Mouse (Mus musculus) left cerebral cortex, postnatal 4 days (tissue): Measurements from ENCODE around the gene Kiss1. TPM values are rescaled to one million over a fixed set of nuclear protein-coding genes. Genes with fewer than 3 reads are reported as not detected.

Experiments
- DNase-seq: peaks from one replicate; pipeline ENCODE4 v3.0.0-alpha.2; 2022
- intact Hi-C: fragments of 180-260 bp; cut with DNase I; formaldehyde crosslinking; loops from one replicate; pipeline ENCODE4 v1.15.1; 2025
- total RNA-seq, 2 experiments: library from RNA; stranded (reverse); gene quantifications; 2 replicates each; pipeline ENCODE4 v1.2.3; 2021

Gene Kiss1
- total RNA-seq, 2 experiments from 2014 or later: not detected

DNA sequence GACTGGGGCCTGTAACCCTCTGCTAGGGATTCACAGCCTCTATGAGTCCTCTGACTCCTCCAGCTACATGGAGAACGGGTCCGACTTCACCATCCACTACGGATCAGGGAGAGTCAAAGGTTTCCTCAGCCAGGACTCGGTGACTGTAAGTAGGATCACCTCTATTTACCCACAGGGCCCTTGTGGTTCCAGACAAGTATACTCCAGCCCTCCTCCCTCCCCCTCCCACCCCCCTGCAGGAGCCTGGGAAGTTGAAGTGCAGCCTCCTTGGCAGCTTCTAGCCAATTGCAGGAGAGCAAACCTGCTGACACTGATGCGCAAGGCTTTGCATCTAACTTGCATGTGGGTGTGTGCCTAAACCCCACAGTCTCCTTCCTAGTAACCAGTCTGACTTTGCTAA lies 33.8 kb downstream of the Kiss1 start:
- DNase-seq: no peak
- intact Hi-C loops: loop anchor here (2.0 kb wide), 1 partner anchor 41 kb away; no protein-coding TSS in a partner anchor

DNA sequence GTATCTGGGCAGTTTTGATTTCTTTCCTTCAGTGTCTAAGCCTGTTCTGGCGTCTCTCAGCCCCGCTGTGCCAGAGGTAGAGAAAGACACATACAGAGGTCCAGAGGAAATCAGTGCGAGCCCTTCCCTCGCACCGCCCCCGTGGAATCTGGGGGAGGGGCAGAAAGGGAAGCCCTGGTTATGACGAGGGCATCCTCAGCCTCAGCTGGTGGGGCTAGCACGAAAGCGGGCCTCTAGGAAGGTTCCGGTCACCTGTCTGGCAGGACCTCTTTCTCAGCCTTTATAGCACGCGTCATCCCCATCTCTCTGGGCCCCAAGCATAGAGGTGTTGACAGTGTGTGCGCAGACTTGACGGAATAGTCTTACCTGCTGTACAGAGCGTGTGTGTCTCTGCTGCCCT lies 34.2 kb downstream of the Kiss1 start:
- intact Hi-C loops: loop anchor here (2.0 kb wide), 1 partner anchor 41 kb away; no protein-coding TSS in a partner anchor
- no peak for DNase-seq

DNA sequence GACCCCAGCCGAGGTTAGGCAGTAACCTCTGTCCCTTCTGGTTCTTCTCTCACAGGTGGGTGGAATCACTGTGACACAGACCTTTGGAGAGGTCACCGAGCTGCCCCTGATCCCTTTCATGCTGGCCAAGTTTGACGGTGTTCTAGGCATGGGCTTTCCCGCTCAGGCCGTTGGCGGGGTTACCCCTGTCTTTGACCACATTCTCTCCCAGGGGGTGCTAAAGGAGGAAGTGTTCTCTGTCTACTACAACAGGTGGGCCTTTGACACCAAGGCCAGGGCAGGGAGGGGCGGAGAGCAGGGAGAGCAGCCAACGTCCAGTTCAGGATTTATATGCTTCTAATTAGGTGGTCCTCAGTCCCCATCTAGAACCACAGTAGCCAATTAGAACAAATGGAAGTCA lies 34.7 kb downstream of the Kiss1 start:
- DNase-seq: no peak
- intact Hi-C loops: no loop called here

DNA sequence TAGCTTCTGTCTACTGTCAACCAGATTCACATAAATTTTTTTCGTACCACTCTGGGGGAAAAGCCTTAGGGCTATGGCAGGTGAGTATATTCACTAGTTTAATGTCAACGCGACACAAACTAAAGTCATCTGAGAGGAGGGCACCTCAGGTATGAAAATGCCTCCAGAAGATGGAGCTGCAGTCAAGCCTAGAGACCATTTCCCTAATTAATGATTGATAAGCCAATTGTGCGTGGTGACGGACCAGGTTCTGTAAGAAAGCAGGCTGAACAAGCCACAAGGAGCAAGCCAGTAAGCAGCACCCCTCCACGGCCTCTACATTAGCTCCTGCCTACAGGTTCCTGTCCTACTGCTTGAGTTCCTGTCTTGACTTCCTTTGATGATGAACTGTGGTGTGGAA lies 39.3 kb downstream of the Kiss1 start:
- intact Hi-C loops: no loop called here
- DNase-seq: no peak

DNA sequence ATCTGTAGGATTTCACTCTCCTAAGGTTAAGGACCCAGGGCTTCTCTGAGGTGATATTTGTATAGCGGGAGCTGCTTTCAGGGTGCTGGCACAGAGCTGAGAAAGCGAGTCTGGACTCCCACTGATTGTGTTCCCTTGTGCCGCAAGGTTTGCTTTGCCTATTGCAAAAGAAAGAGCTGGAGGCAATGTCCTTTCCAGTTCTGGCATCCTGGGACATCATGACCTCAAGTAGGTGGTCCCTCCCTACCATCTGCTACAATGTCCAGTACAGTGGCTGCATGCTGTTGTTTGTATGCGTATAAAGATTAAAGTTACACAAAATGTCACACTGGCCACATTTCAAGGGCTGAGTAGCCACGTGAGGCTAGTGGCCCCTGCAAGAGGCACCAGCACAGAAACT lies 40.4 kb downstream of the Kiss1 start:
- intact Hi-C loops: no loop called here
- no peak for DNase-seq

DNA sequence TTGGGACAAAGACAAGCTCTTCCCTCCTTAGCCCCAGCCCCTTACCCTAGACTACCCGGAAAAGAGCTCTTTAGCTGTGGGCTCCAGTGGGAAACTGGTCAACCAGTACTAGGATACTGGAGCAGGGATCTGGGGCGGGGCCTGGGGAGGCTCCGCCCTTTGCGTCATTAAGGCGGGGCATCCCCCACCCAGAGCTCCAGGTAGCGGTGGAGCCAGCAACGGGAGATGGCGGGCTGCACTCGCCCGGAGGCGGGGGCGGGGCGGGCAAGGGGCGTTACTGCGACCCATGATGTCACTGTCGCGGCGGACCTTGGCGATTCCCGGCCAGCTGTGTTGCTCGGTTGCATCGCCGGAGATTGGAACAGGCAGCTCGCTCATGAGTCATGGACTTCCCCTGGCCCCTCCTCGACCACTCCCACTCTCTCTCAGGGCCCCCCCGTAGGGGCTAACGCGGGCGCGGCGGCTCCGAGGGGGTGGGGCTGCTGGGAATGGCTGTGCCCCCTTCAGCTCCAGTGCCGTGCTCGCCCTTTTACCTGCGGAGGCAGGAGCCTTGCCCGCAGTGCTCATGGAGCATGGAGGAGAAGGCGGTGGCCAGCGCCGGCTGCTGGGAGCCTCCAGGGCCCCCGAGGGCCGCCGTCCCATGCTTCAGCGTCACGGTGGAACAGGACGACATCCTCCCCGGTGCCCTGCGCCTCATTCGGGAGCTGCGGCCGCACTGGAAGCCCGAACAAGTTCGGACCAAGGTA lies 41.8 kb downstream of the Kiss1 start, which contains the start of gene Etnk2:
TSS of gene Etnk2 (plus strand) at position 297 of the 746 bp plus-strand sequence.
- intact Hi-C loops: no loop called here
- DNase-seq: peak; percentile 78

DNA sequence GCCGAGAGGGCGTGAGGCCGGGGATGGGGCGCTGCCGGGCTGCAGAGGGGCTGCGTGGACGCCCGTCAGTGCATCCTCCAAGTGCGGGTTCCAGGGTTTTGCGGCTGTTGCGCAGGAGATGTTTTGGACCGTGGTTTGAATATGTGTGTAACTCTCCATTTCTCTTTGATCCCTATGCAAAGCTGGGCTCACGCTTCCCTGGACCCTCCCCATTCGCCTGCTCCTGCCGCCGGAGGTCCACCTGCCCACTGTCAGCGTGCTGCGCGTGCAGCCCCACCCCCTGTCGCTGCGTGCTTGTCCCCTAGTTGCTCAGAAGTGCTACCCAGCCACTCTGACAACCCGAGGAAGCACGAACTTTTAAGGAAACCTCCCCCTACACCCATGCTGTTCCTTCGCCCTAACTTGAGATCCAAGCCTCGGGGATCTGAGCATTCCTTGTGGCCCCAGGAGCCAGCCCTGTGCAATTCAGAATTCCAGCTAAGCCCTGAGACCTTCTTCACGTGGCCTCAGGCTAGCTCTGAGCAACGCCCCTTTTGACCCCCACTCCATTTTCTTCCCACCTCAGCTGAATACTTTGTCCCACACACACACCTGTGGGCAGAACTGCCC lies 42.5 kb downstream of the Kiss1 start:
- intact Hi-C loops: no loop called here
- no peak for DNase-seq

DNA sequence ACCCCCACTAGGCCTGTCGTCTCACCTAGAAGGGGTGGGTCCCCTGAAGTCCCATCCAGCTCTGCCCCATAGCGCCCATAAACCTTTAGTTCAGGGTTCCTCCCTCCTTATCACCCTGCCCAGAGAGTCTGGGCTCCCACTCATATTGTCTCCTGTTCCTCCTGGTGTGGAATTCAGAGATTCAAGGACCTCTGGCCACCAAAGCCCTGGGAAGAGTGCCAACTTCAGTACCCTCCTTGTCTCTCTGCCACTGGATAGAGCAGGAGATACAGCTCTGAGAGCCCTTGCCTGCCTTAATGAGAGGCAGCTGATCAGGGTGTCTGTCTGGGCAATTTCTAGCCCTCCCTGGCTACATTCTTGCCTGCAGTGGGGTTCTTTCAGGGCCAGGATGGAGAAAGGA lies 43.2 kb downstream of the Kiss1 start:
- intact Hi-C loops: no loop called here
- no peak for DNase-seq

DNA sequence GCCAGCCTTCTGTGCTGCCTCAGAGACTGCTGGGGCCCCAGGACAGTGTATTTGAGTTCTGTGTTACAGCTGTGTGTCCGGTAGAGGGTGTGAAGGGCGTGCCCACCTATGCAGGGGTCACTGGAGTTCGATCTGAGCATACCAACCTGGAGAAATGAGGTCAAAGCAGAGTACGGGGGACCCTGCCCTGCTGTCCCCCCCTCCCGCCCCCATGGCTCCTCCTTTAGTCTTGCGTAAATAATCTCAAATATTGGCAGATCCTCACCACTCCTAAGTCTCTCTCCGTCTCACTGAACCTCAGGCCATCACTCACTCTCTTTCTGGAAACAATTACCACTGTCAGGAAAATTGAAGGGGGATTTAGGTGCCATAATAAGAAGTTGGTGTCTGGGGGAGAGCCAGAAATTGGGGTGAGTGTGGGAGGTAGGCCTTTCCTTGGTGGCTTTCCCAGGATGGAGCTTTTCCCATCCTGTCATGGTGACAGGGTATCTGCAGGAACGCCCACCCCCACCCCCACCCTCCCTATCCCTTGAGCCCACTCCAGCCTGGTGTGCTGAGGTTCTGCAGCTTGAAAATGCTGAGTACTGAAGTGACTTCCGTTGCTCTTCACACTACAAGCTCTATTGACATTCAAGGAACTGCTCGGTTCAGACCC lies 45.4 kb downstream of the Kiss1 start:
- no peak for DNase-seq
- intact Hi-C loops: no loop called here

DNA sequence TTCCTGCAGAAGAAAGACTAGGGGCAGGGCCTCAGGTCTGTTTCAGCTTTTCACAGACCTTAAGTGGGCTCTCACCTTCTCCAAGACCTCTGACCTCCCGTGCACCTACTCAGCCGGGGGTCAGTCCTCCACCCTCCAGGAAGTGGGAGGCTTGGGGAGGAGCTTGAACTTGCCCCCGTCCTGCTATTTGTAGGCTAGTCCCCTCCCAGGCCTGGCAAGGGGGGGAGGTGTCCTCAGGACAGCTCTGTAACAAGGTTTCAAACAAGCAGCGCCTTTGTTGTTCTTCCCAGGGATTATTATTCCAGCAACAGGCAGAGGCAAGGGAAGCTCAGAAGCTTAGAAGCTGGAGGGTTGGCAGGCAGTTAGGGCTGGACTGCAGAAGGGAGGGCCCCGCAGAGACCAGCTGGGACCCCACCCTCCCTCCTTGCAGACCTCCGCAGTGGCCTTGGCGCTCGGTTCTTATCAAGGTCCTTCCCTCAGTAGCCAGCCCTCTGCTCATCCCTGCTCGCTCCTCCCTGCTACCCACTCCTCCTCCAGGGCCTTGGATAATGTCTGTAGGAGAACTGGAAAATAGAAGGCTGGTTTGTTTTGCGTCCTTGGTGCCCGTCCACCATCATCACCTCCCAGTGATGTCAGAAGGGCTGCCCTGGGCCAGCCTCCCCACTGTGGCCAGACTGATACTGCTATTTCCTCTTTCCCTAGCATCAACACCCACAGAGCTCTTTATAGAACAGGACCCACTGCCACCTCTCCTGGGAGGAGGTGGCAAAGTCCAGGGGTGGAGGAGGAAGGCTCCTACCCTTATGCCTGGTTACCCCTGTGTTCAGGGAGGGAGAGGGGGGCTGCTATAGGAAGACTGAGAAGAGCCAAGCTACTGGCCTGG lies 46.2 kb downstream of the Kiss1 start:
- DNase-seq: peak; percentile 59
- intact Hi-C loops: no loop called here

DNA sequence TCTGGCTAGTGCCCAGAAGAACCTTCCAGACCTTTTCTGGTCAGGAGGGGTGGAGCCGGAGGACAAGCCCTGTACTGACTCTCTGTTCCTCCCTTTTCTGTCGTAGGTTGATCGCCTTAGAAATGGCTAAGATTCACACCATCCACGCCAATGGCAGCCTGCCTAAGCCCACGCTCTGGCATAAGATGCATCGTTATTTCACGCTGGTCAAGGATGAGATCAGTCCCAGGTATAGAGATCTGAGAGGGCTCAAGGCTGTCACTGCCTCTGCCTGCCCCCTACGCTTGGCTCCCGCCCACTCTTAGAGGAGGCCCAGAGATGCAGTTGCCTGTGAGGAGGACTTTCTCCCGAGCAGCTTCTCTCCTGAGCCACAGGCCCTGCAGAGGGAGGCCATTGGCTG lies 47.0 kb downstream of the Kiss1 start:
- DNase-seq: peak; percentile 41
- intact Hi-C loops: no loop called here

DNA sequence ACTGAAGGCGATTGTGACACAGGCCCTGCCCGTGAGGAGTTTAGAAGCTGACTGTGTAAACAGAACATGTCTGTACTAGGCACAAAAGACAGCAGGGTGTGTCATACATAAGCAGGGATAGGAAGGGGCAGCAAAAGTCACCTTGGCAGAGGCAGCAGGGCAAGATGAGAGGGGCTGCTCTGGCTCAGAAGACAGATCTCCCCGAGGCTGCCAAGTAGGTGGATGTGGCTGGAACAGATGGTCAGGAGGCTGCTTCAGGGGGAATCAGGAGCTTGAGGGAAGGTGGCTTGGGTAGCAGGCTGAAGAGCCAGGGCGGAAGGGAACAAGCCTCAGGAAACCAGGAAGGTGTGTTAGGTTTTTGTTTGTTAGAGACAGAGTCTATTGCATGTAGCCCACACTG lies 48.7 kb downstream of the Kiss1 start:
- intact Hi-C loops: no loop called here
- DNase-seq: peak; percentile 30

DNA sequence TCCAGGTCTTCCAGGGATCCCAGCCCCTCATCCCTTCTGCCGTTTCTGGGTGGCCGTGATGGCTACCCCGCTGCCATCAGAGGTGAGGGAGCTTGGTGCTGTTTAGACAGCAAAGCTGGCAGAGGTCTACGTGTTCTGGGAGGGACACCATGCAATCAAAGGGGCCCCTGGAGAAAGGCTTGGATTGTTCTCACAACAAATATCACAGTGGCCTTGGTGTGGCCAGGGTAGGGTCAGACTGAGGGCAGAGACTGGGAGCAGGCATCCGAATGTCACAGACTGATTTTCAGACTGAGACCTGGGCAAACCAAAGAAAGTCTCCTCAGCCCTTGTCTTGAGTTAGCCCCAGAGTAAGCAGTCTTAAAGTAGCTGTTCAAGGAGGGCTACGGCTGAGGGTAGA lies 49.8 kb downstream of the Kiss1 start:
- intact Hi-C loops: no loop called here
- no peak for DNase-seq

DNA sequence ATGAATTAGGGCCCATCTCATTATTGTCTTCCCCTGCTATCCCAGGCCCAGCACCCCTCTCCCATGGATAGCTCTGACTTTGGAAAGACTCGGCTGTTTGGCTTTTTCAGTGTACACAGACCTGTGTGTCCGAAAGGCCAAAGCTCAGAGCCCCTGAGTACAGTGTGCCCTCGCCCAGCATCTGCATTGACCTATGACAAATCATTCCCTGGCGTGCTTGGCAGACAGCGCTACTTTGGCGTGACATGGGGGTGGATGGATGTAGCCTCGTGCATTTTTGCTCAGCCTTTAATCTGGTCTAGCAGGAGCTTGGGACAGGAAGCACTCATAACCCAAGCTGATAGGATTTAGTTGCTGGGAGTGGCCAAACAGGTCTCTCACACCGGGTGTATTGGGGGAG lies 50.4 kb downstream of the Kiss1 start:
- DNase-seq: no peak
- intact Hi-C loops: no loop called here

DNA sequence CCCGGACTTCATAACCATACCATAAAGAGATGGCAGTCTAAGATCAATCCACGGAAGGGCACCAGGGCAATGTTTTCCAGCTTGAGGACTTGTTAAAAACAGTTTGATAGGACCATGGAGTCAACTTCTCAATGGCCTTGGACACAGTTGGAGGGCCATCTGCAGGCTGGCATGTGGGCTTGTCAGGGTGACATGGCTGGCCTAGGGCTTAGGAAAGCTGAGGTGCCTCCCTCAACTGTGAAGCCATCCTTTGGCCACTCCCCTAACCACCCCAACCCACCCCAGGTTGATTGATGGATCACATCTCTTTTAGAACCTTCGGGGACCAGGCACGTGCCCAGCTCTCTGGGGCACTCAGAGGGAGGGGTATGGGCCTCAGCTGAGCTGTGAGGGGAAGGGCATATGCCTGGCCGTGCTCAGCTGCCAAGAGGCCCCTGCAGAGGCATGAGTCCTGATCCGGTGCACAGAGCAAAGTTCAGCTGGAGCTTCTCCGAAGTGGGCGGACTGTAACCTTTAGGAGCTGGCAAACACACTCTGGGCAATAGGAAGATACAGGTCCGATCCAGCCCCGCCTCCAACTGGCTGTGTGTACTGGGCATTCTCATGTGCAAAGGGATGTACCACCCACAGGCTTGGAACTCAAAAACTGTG lies 54.1 kb downstream of the Kiss1 start:
- DNase-seq: no peak
- intact Hi-C loops: no loop called here

DNA sequence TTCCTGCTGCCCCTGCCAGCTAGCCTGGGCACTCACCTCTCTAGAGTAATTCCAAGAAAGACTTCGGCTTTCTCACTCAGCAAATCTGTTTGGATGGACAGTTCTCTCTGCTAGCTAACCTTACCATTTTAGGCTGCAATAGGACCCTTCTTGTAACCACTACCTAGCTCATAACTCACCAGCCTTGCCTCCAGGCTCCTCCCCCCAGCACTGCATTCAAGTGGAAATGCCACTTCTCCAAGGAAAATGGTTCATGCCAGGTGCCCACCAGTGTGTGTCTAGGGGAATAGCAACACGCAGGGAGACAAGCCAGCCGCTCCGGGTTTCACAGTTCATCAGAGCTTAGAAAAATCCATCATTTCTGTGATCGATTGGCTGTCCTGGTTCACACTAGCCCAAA lies 55.9 kb downstream of the Kiss1 start:
- no peak for DNase-seq
- intact Hi-C loops: no loop called here
